Mouse (Mus musculus) gastrocnemius, adult 8-10 months (tissue): ENCODE data around the gene Fam117a. TPM values are rescaled to one million over a fixed set of nuclear protein-coding genes. Genes with fewer than 3 reads are reported as not detected.

Experiments
- DNase-seq, 2 experiments: peaks; one replicate each; pipeline ENCODE4 v3.0.0; 2022; ENCODE audit warnings: low spot score in 2 of 2
- total RNA-seq, 4 experiments: library from RNA; stranded (reverse); gene quantifications; 2 replicates each; pipeline ENCODE4 v1.2.4; 2022

Gene Fam117a
- 1 to 10 TPM; 1.4 to 2.6 (median 2.5) TPM for total RNA-seq

DNA sequence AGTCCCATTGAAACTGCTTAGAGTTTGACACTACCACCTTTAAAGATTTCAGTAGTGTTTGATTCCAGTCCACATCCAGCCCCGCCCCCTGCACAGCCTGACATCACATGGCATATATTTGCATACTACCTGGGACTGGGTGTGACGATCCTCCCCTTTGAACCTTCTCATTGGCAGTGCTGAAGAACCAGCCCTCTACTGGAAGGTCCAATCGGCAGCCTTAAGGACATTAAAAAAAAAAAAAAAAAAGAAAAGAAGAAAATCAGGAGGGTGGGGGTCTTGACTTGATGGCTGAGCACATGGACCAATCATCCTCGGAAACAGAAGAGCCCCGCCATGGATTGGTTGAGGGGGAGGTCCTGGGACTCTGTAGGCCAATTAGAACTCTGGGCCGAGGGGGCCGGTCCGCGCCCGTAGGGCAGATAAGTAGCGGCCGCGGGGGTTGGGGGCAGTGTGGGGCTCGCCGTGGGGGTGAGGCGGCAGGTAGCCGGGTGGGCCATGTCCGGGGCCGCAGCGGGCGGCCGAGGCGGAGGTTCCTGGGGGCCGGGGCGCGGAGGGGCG lies at the start of gene Fam117a:
Gene Fam117a (plus strand): TSS at position 451 of the 561 bp plus-strand sequence.
- DNase-seq: peak; percentile 61 to 77

DNA sequence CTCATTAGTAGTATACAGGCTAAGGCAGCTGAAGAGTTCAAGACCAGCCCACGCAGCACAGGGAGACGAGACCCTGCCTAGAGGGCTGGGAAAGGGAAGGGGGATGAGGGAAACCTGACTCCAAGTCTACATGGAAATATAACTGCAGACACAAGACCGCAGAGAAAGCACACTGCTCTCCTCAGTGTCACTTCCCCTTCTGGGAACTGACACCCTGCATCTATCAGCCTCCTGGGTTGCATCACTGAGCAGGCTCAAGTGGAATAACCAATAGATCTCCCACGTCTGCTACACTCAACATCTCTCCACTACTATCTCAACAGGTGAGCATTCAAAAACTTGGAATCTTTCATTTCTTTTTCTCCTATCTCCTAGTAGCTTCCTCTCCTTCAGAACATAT lies 44.8 kb upstream of the Fam117a start:
- DNase-seq: no peak

GRCm38 (mm10) chr11:95293017-95293624 lies 43.7 kb upstream of the Fam117a start:
- no peak for DNase-seq

GRCm38 (mm10) chr11:95295736-95296135 lies 41.1 kb upstream of the Fam117a start:
- no peak for DNase-seq

DNA sequence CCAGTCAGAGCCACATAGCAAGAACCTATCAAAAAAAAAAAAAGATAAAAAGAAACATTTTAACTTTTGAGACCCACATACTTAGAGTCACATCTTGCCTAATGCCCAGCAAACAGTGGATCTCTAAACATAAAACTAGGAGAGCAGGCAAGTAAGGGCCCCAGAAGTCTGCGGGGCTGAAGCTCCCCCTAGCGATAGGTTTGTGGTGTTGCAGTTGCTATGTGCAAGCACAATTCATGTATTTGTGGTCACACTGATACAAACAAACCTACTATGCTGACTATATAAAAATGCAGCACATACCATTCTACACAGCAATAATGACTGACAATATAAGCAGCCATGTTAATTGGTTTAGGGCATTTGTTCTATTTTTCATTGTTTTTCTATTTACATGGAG lies 38.7 kb upstream of the Fam117a start:
- no peak for DNase-seq

DNA sequence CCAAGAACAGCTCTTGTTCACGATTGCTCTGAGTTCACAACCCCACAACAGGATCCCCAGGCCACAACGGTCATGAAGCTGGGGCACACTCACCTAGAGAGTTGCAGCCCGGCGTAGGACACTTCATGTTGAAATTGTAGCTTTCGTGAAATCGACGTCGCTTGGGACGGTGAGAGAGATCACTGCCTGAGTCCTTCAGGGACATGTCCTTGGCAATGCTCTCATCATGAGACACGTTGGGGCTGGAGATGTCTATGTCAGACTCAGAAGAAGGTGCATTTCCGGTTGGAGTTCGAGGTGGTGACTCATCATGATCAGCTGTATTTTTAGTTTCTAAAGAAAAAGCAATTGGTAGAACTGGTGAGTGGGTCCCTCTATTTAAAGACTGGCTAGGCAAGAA lies 36.9 kb upstream of the Fam117a start:
- no peak for DNase-seq

- DNase-seq: no peak
These were observed 35.0 kb upstream of the Fam117a start for GRCm38 (mm10) chr11:95301772-95302171.

DNA sequence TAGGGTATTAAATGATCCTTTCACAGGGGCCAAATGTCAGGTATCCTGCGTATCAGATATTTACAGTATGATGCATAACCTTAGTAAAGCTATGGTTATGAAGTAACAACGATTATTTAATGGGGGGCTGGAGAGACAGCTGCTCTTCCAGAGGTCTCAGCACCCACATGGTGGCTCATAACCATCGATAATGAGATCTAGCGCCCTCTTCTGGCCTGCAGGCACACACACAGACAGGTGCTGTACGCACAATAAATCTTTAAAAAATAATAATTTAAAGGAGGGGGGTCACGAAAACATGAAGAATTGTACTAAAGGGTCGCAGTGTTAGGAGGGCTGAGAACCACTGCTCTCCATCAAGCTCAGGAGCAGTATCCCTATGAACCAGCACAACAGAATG lies 31.2 kb upstream of the Fam117a start:
- DNase-seq: no peak

DNA sequence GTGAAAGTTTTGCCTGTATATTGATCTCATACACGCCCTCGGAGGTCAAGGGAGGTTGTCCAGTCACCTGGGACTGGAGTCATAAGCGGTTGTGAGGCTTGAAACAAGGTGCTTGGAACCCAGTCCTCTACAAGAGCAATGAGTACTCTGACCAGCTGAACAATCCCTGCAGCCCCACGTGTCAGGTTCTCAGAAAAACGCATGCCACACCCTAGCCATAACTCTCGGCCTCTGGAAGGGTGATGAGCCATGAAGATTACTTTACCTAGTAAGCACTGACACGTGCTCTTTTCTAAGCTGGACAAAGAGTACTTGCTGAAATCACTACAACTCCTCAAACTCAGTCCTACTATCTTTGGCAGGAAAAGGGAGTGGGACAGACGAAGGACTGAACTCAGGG lies 29.3 kb upstream of the Fam117a start:
- no peak for DNase-seq

DNA sequence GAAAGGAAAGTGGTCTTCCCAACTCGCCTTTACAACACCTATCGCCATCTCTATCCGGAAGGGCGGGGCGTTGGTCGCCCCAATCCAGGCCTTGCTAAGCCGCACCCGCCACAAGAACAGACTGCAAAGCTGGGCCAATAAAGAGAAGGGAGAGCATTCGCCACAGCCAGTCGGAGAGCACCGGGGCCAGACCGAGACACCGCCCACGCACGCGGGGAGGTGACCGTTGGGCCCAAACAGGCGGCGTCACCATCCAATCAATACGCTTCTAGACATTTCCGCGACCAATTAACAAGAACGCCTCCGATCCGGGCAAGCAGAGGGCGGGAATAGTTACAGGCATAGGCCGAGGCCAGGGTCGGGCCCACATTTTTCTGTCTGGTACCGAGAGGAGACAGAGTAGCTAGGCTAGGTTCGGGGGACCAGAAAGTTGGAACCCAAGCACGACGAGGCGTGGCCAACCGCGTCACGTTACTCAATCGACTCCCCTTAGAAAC lies 27.3 kb upstream of the Fam117a start:
- DNase-seq: peak; percentile 96 to 97

DNA sequence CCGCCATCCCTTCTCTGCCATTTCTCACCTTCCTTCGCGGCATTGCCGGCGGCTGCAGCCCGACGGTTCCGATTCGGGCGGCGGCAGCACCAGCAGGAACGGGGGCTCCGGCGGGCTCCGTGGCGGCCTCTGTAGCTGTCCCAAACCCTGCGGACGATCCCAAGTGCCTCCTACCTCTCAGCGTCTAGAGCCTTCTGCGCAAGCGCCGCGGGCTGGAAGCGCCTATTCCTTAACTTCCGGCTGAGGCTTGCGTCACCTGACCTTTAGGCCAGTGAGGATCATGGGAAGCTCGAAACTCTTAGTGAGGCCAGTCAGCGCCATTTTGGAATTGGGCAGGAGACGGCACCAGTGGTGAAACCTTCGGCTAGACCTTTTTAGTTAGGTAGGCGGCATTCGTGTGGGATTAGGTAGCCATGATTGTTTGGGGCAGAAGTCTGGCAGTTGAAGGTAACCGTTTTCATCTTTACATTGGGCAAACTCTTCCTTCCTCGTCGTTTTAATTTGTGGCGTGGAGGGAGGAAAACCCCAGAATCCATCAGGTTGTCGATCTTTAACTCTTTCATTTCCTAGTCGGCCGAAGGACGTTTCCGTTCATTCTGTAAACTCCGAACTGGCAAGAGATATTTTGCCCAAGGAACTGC lies 26.7 kb upstream of the Fam117a start, which contains the start of gene Kat7:
Gene Kat7 (minus strand): TSS at position 240 of the 641 bp plus-strand sequence.
- DNase-seq: peak; percentile 95 to 97

DNA sequence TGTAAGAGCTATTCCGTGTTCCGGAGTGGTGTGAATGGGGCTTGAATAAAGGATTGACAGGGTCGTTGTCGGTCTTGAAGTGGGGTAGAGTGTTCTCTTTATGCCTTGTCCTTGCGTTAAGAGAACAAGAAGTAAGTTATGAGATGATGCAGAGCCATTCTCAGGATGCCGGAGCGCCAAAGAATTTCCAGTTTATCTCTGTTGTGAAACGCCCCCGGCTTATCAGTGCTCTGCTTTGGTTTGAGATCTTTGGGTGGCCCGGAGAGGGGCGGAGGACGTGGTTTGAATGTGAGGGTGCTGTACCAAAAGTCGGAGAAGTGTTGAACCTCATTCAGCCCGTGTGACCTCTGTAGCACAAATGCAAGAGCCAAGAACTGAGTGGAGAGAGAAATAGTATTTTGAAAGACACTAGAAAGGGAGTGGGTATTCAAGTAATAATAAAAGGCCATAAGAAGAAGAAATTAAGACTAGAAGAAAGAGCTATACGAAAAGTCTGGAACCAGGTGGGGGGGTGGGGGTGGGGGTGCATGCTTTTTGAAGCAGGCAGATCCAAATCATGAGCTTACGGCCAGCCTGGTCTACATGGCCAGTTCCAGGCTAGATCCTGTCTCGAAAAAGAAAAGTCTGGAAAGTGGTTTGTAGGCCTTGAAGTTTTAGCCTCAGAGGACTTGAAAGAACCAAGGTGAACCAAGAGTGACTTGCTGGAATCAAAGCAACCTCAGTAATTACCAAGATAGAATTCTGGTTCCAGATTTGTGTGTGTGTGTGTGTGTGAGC lies 26.0 kb upstream of the Fam117a start:
- DNase-seq: no peak

- no peak for DNase-seq
These were observed 25.4 kb upstream of the Fam117a start for GRCm38 (mm10) chr11:95311425-95311807.

GRCm38 (mm10) chr11:95315215-95315955 lies 21.4 kb upstream of the Fam117a start:
- DNase-seq: no peak

DNA sequence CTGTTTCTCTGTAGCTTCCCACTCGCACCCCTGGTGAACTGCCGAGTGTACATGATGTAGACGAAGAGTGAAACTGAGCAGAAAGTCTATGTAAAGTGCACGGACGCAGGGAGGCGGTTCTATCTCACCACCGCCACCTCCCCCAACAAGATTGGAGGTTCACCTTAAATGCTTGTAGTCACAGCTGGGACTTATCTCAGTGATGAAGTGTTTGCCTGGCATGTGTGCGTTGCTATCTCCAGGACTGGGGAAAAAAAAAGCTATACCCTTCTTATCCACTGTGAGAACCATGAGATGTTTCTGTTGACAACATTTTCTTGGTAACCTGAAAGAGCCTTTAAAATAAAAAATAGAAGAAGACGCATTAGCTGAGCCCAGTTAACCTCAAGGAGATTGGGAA lies 18.7 kb upstream of the Fam117a start:
- DNase-seq: no peak

- DNase-seq: no peak
These were observed 17.3 kb upstream of the Fam117a start for GRCm38 (mm10) chr11:95319506-95319905.

GRCm38 (mm10) chr11:95320010-95320409 lies 16.8 kb upstream of the Fam117a start:
- DNase-seq: no peak

- no peak for DNase-seq
These were observed 12.6 kb upstream of the Fam117a start for GRCm38 (mm10) chr11:95324181-95324580.

DNA sequence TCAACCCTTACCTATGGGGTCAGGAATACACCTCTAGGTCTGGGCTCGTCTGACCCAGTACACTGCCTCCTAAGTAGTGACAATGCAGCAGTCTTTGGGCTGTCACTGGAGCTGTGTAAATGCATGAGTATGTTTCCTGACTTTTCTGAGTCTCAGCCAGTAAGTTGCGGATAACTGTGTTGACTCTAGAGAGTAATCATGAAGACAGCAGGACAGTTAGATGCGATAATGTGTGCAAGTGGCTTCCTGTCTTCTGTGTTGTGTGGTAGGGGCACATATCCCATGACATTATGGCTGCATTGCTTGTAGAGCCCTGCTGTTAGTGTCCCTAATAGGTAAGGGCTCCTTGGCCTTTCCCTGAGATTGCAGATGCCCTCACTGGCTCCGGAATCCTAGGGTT lies 11.0 kb upstream of the Fam117a start:
- DNase-seq: no peak

DNA sequence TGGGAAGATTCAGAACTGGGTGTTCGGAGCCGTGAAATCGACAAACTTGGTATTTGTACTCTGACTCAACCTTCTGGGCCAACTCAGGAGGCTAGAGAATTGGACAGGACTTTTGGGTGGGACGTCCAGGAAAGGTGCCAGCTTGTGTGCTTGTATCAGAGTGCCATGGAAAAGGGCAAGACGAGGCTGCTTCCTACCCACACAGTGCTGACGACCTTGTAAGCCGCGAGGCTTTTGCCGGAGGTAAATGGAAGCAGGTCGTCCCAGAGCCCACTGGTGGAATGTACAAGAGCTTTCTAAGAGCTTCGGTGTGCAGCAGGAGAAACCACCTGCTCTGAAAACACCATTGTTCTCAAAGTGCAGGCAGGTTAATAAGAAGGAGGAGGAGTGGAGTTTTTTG lies 10.6 kb upstream of the Fam117a start:
- DNase-seq: no peak

- no peak for DNase-seq
These were observed 8.2 kb upstream of the Fam117a start for GRCm38 (mm10) chr11:95328629-95329028.
